Mouse (Mus musculus) ovary, adult 18-20 months (tissue): ENCODE measurements around the gene Gstp3.

ENCODE experiments used
- DNase-seq: peaks from one replicate; pipeline ENCODE4 v3.0.0; 2022; ENCODE audit warnings: low spot score, mixed read lengths

Gene Gstp3

GRCm38 (mm10) chr19:4059069-4059740 is at the start of gene Gstp3:
Gene Gstp3 (minus strand): TSS chr19:4059569.
- no peak for DNase-seq

- no peak for DNase-seq
These were observed 49.2 kb upstream of the Gstp3 start for GRCm38 (mm10) chr19:4108535-4108934.

GRCm38 (mm10) chr19:4106654-4107053 is 47.3 kb upstream of the Gstp3 start:
- DNase-seq: no peak

GRCm38 (mm10) chr19:4104675-4105194 is 45.4 kb upstream of the Gstp3 start:
- no peak for DNase-seq

GRCm38 (mm10) chr19:4103792-4104191 is 44.4 kb upstream of the Gstp3 start:
- no peak for DNase-seq

- no peak for DNase-seq
These were observed 43.9 kb upstream of the Gstp3 start for GRCm38 (mm10) chr19:4103294-4103693.

GRCm38 (mm10) chr19:4102626-4103025 is 43.3 kb upstream of the Gstp3 start:
- DNase-seq: no peak

- no peak for DNase-seq
These were observed 42.7 kb upstream of the Gstp3 start for GRCm38 (mm10) chr19:4102049-4102448.

- no peak for DNase-seq
These were observed 42.1 kb upstream of the Gstp3 start for GRCm38 (mm10) chr19:4101466-4101865.

GRCm38 (mm10) chr19:4100718-4101261 is 41.4 kb upstream of the Gstp3 start:
- DNase-seq: peak; percentile 56

- peak; percentile 63 for DNase-seq
These were observed 40.7 kb upstream of the Gstp3 start, which contains the start of gene Pitpnm1 for GRCm38 (mm10) chr19:4099837-4100717. Gene Pitpnm1 (plus strand): TSS chr19:4099998.

GRCm38 (mm10) chr19:4099056-4099455 is 39.7 kb upstream of the Gstp3 start:
- peak; percentile 84 for DNase-seq

- DNase-seq: no peak
These were observed 39.1 kb upstream of the Gstp3 start for GRCm38 (mm10) chr19:4098426-4098825.

GRCm38 (mm10) chr19:4097441-4097825 is 38.1 kb upstream of the Gstp3 start:
- DNase-seq: no peak

- peak; percentile 99 for DNase-seq
These were observed 37.5 kb upstream of the Gstp3 start, which contains the start of gene Cdk2ap2 for GRCm38 (mm10) chr19:4096642-4097440. Gene Cdk2ap2 (plus strand): TSS chr19:4097182.

- DNase-seq: no peak
These were observed 36.4 kb upstream of the Gstp3 start for GRCm38 (mm10) chr19:4095802-4096201.

GRCm38 (mm10) chr19:4094774-4095303 is 35.5 kb upstream of the Gstp3 start:
- DNase-seq: no peak

GRCm38 (mm10) chr19:4094348-4094747 is 35.0 kb upstream of the Gstp3 start:
- DNase-seq: no peak

GRCm38 (mm10) chr19:4093772-4094171 is 34.4 kb upstream of the Gstp3 start:
- no peak for DNase-seq

GRCm38 (mm10) chr19:4092750-4093149 is 33.4 kb upstream of the Gstp3 start:
- no peak for DNase-seq

GRCm38 (mm10) chr19:4091383-4091782 is 32.0 kb upstream of the Gstp3 start:
- DNase-seq: no peak
